Mouse (Mus musculus) small intestine, adult 2 months (tissue): ENCODE results near the gene Stpg3. TPM values are rescaled to one million over a fixed set of nuclear protein-coding genes. Genes with fewer than 3 reads are reported as not detected.
A peak's percentile ranks its signal among the peaks of the same experiment; 100 is the strongest.

Source experiments
- H3K27ac ChIP-seq: fragments of 200-500 bp; 2 replicates; pipeline ENCODE4 v1.5.1; 2012; ENCODE audit warnings: low read depth, low read length, control low read depth, inconsistent platforms; ENCODE audit not compliant: insufficient read depth
- H3K27me3 ChIP-seq: fragments of 200-500 bp; 2 replicates; pipeline ENCODE4 v1.6.1; 2012; ENCODE audit warnings: mild to moderate bottlenecking, moderate library complexity, low read length, inconsistent platforms; ENCODE audit not compliant: control insufficient read depth, insufficient read depth
- H3K36me3 ChIP-seq: fragments of 200-500 bp; 2 replicates; pipeline ENCODE4 v1.6.1; 2012; ENCODE audit warnings: mild to moderate bottlenecking, low read length, control low read depth, inconsistent platforms; ENCODE audit not compliant: control insufficient read depth, insufficient read depth
- H3K4me1 ChIP-seq: fragments of 200-500 bp; 2 replicates; pipeline ENCODE4 v1.6.1; 2012; ENCODE audit warnings: low read length, inconsistent platforms, mixed read lengths; ENCODE audit not compliant: control insufficient read depth, insufficient read depth, insufficient read length
- H3K4me3 ChIP-seq: fragments of 200-500 bp; 2 replicates; pipeline ENCODE4 v1.5.1; 2012; ENCODE audit warnings: low read depth, mild to moderate bottlenecking, control low read depth, inconsistent platforms, low read length, moderate library complexity
- CTCF ChIP-seq: fragments of 200-500 bp; IDR thresholded peaks from 2 replicates; pipeline ENCODE4 v1.5.1; 2012; ENCODE audit warnings: low read depth, mild to moderate bottlenecking, control low read depth, inconsistent platforms, low read length, moderate library complexity, mixed read lengths; ENCODE audit not compliant: insufficient replicate concordance, insufficient read length; ENCODE audit errors: extremely low read depth
- POLR2A ChIP-seq: fragments of 200-500 bp; IDR thresholded peaks from 2 replicates; pipeline ENCODE4 v1.6.1; 2012; ENCODE audit warnings: low read depth, mild to moderate bottlenecking, control low read depth, inconsistent platforms, low read length, moderate library complexity
- WGBS: fragments of 180-500 bp; shearing (Covaris S2); methylation state at CpG from one replicate; pipeline ENCODE4 v1.1.7; 2018; 5-methylcytosine and 5-hydroxymethylcytosine counted together
- polyA plus RNA-seq: library from polyadenylated mRNA; depleted of rRNA; stranded (reverse); fragments of >200 nt; gene quantifications from 2 replicates; pipeline ENCODE4 v1.2.3, GENCODE M21; 2012

The Stpg3 gene
- polyA plus RNA-seq, 1 experiment = not detected

DNA sequence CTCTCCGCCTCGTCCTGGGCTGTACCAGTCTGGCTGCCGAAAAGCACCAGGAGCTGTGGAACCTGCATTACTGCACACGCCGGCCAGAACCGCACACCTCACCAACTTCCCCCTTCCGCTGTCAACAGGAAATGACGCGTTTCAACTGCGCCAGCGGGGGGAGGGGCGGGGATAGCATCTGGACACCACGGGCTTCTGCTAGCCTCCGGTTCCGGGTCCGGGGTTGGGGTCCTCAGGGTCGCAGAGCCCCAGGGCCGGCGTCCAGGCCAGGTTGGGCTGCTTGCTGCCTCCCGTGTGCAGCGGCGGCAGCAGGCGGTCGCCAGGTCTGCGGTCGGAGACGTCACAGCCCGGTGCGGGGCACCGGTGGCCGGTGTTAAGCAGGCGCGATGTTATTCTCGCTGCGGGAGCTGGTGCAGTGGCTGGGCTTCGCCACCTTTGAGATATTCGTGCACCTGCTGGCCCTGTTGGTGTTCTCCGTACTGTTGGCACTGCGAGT lies 40.9 kb upstream of the Stpg3 start, which contains the start of gene Tmem203:
Gene Tmem203 (plus strand): TSS at position 156 of the 496 bp plus-strand sequence.
- TF ChIP-seq CTCF = no peak
- Histone ChIP-seq H3K36me3 (peaks cover 7% of the 10 kb centered on the region), H3K27ac (peak within 1 kb of the TSS; percentile 69), H3K4me3 (peak within 1 kb of the TSS; percentile 98), H3K27me3 (no peaks in the 10 kb centered on the region), H3K4me1 (peaks cover 5% of the 10 kb centered on the region)
- WGBS = under 1% methylated on average over 39 of the region's 39 CpGs

DNA sequence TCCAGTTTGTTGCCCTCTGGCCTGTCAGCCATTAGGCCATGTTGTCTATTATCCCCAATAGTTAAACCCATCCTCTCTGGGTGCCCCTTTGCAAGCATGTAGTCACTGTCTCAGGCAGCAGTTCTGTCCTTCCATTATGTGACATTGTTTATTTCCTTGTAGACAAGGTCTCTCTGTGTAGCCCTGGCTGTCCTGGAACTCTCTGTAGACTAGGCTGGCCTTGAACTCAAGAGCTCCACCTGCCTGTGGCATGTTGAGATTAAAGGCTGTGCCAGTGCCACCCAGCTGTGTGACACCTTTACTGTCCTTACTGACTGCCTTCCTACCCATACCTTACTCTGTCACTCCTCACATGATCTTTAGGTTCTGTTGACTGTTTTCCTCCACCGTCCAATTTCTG lies 37.9 kb upstream of the Stpg3 start:
- 65% methylated on average over 1 of the region's 1 CpGs for WGBS
- no peak overlapping the region for H3K4me3 ChIP-seq
- TF ChIP-seq POLR2A = no peak
- peak; percentile 38; the same call in 1 of the 2 replicates for TF ChIP-seq CTCF
- H3K4me1 ChIP-seq = peaks cover 5% of the 10 kb centered on the region
- no peaks in the 10 kb centered on the region for H3K27me3 ChIP-seq
- peaks cover 26% of the 10 kb centered on the region for H3K36me3 ChIP-seq
- no peak overlapping the region for H3K27ac ChIP-seq

DNA sequence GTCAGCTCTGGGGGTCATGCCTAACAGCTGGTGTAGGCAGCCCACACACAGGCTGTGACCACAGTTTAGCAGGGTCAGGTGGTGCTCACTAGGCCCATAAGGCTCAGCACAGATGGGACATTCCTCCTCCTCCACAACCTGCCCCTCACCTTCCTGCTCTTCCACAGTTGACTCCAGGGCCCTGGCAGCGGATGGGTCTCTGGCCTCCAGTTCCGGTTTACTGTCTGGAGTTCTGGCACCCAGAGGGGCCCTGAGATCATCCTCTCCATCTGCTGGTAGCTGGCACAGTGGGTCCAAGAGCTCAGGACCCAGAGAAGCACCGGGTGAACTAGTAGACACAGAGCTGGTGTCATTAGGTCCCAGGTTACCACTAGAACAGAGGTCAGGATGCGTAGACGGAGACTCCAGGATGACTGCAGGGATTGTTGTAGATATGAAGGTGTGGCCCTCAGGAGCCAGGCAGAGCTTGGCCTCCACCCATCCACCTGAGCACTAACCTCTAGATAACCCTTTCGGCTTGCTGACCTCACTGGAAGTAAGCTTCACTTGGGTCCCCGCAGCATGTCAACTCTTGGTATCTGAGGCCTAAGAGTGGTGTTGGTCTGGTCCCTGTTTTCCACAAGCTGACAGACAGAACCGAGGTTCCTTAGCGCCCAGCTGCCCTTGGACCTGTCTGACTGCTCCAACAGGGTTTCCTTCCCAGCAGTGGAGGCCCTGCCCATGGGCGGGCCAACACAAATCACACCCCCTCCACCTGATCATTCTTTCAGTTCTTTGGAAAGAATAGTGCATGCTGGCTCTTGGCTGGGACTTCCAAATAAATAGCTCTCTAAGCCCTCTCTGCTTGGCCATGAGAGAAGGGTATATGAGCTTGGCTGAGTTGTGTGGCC lies 32.0 kb upstream of the Stpg3 start, which contains the start of gene AL732309.1:
Gene AL732309.1 (minus strand): TSS at position 681 of the 890 bp plus-strand sequence.
- WGBS = 43% methylated on average over 10 of the region's 10 CpGs
- Histone ChIP-seq H3K27ac (peak within 1 kb of the TSS; percentile 85), H3K4me3 (peak within 1 kb of the TSS; percentile 53)

DNA sequence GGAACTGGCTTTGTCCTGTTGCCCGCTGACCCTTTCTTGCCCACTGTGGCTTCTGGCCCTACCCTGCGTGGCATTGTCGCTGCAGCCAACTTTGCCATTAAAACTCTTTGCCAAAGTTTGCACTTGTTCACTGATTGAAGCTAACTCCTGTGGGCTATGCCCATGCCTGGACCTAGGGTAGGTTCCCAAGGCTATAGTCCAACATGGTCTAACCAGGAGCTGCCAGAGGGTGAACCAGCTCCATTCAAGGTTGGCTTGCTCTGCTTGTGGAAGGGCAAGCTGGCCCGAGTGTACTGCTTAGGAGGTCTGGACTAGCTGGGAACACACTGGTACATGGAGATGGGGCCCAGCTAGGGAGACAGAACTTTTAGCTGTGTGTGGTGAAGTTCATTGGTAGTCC lies 29.7 kb upstream of the Stpg3 start:
- H3K27me3 ChIP-seq = no peaks in the 10 kb centered on the region; the same call in 1 of the 2 replicates
- 88% methylated on average over 4 of the region's 4 CpGs for WGBS
- H3K4me1 ChIP-seq = peaks cover 28% of the 10 kb centered on the region
- peaks cover 10% of the 10 kb centered on the region for H3K36me3 ChIP-seq
- H3K27ac ChIP-seq = no peak overlapping the region
- TF ChIP-seq POLR2A (no peak), CTCF (no peak)
- H3K4me3 ChIP-seq = no peak overlapping the region

More for the DNA sequence above, 32.0 kb upstream of the Stpg3 start, which contains the start of gene AL732309.1:
- peaks cover 23% of the 10 kb centered on the region for H3K36me3 ChIP-seq
- no peak for TF ChIP-seq CTCF
- peak; percentile 68; the same call in 1 of the 2 replicates for TF ChIP-seq POLR2A
- peaks cover 18% of the 10 kb centered on the region for H3K4me1 ChIP-seq
- no peaks in the 10 kb centered on the region; the same call in 1 of the 2 replicates for H3K27me3 ChIP-seq

- Histone ChIP-seq H3K36me3 (peaks cover 5% of the 10 kb centered on the region; the same call in 1 of the 2 replicates), H3K27me3 (no peaks in the 10 kb centered on the region; the same call in 1 of the 2 replicates), H3K4me3 (no peak overlapping the region), H3K27ac (no peak overlapping the region), H3K4me1 (peaks cover 28% of the 10 kb centered on the region)
- no peak for TF ChIP-seq POLR2A
- no peak for TF ChIP-seq CTCF
- WGBS = 83% methylated on average over 8 of the region's 8 CpGs
These were observed 28.9 kb upstream of the Stpg3 start for GRCm38 (mm10) chr2:25243342-25243741.

- peak within 1 kb of the TSS; percentile 70 for H3K4me3 ChIP-seq
- H3K27me3 ChIP-seq = no peaks in the 10 kb centered on the region; the same call in 1 of the 2 replicates
- H3K36me3 ChIP-seq = no peaks in the 10 kb centered on the region; the same call in 1 of the 2 replicates
- peaks cover 38% of the 10 kb centered on the region for H3K4me1 ChIP-seq
- TF ChIP-seq CTCF = no peak
- TF ChIP-seq POLR2A = no peak
- WGBS = under 1% methylated on average over 55 of the region's 59 CpGs
- peak within 1 kb of the TSS; percentile 31; the same call in 1 of the 2 replicates for H3K27ac ChIP-seq
These were observed 27.7 kb upstream of the Stpg3 start, which contains the start of the genes Rnf208 and Cysrt1 for GRCm38 (mm10) chr2:25242101-25242506. Gene Rnf208 (plus strand): TSS chr2:25242255. Gene Cysrt1 (minus strand): TSS chr2:25242452.

- 11% methylated on average over 6 of the region's 6 CpGs for WGBS
- Histone ChIP-seq H3K27ac (peak overlapping the region; percentile 31; the same call in 1 of the 2 replicates), H3K4me3 (peak overlapping the region; percentile 70), H3K27me3 (no peaks in the 10 kb centered on the region; the same call in 1 of the 2 replicates), H3K4me1 (peaks cover 32% of the 10 kb centered on the region), H3K36me3 (no peaks in the 10 kb centered on the region; the same call in 1 of the 2 replicates)
- TF ChIP-seq CTCF (no peak), POLR2A (no peak)
These were observed 27.0 kb upstream of the Stpg3 start for GRCm38 (mm10) chr2:25241438-25241775.
